Mouse (Mus musculus): ENCODE results near the gene Igf1.

Gene Igf1

DNA sequence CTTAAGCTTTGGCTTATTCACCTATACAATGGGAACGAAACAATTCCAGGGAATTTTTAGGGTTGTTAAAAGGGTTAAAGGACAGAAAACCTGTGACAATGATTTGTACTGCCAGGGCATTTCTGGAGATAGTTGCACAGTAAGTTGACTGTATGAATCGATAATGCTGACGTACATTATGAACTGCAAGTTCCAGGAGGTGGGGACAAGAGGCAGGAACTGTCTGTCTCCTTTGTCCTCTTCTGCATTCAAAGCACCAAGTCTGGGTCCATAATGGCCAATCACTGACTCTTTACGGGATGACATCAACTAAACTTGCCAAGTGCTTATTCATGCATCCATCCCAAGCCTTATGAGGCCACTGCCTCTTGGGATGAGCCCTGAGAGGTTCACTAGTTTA is 39.3 kb downstream of the Igf1 start:
- DNase-seq (ENCODE audit: low read depth, low spot score), result no peak

DNA sequence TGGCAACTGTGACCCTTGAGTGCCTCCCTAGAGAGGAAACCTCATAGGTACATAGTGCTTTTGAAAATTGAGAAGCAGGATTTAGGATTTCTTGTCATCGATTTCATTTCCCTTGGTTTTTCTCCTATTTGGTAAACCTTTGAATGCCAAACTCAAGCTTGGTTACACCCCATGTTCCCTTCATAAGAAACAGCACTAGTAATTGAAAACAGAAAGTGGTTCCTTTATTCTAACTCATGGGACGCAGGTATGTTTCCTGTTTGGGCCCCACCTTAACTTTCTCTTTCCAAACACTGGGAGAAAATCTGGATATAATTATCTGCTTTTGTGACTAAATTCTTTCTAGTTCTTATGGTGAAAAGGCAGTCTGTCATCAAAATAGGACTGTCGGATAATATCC is 40.8 kb downstream of the Igf1 start:
- DNase-seq (ENCODE audit: low read depth, low spot score), result no peak

DNA sequence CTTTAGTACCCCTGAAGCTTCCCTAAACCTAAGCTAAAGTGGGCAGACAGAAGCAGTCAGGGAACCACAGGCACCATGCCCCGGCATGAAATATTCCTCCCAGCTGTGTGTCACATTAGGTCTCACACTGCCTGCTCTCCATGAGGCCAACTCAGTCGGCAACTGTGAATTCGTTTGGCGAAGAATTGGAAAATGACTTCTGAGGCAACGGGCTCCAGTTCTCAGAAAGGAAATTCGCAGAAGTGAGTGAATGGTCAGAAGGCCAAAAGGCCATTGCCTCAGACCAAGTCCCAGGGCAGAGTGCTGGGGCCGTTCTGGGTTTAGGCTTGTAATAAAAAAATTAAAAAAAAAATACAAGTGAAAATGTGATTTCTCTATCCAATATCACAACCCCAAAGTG is 43.9 kb downstream of the Igf1 start:
- DNase-seq (ENCODE audit: low read depth, low spot score), result no peak

DNA sequence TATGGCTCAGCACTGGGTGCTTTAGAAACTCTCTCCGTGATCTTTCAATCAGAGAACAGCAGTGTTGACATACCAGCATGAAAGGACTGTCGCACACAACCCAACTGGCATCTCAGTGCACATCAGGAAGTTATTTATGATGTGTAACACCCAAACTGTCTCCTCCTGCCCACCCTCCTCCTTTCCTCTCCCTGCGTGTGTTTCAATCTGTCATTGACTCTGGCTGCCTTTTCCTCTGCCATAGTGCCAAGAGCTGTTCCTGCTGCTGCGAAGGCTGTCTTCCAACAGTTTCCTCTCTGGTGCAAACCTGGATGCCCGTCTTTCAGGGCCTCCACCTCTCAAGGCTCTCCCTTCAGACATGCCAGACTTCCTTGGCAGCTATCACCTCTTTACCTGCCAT is 46.3 kb downstream of the Igf1 start:
- no peak for DNase-seq (ENCODE audit: low read depth, low spot score)

DNA sequence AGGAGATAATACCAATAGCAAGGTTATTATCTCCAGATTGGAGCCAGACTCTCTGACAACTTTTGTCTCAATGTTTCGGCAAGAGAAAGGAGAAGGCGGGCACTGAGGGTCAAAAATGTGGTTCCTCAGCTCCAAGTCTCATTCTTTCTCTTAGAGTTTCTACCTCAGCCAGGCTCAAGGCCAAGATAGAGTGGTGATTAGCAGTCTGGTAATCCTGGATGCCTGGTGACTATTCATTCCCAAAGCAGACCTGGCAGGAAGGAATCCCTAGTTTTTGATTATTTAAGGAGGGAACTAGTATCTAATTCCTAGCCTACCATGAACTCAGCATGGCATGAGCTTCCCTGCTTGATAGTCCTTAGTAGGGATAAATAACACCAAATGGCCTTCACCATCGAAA is 47.0 kb downstream of the Igf1 start:
- DNase-seq (ENCODE audit: low read depth, low spot score), result no peak

DNA sequence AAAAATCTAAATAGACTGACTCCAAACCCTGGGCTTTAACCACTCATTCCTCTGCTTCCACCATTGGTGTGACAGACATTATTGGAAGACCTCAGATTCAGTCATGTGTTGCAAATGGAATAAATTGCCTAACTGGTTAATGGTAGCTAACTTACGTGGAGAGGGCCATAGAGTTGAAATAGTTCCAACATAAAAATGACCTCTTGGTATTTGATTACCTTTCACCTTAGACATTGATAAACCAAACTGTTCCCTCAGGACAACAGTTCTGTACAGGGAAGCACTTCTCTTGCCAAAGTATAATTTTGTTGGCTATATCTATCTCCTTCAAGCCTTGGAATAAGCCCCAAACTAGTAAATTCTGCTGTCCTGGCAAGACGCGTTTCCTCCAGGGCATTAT is 48.1 kb downstream of the Igf1 start:
- DNase-seq (ENCODE audit: low read depth, low spot score), result no peak

DNA sequence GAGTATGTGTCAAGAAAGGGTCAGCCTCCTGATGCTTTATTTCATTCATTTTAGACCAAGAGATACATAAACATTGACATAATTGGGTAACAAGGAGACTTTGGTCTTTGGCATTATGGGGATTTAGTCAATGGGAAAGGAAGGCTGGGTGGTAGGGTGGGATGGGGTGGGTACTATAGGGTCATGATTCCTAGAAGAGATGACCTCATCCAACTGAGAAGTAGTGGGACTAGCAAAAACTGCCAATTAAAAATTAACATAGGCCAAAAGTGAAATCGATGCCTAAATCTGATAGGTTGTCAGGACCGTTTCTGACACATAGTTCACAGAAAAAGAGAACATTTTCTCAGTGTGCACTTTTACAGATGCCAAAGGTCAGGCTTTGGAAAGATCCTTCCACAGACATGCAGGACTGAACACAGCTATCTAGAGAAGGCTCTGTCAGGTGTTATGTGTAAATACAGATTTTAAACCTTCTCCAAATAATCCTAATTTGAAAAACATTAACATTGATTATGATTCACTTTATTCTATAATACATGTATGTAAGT is 48.8 kb downstream of the Igf1 start:
- DNase-seq (ENCODE audit: low read depth, low spot score), result no peak

DNA sequence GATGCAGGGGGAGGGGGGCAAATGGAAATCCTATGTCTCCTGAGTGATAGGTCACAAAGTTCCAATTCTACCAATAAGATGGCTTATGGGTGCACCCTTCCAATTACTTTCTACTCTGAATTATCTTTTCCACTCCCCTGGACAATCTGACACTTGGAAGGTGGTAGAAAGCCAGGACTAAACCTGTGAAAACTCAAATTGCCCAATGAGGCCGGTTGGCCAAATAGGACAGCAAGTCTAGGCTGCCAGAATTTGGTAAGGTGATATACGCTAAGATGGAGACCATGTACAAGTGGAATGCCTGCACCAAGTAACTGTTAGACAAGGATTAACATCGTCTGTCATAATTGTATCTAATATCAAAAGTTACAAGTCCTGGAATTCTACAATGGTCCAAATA is 55.8 kb downstream of the Igf1 start:
- no peak for DNase-seq (ENCODE audit: low read depth, low spot score)

DNA sequence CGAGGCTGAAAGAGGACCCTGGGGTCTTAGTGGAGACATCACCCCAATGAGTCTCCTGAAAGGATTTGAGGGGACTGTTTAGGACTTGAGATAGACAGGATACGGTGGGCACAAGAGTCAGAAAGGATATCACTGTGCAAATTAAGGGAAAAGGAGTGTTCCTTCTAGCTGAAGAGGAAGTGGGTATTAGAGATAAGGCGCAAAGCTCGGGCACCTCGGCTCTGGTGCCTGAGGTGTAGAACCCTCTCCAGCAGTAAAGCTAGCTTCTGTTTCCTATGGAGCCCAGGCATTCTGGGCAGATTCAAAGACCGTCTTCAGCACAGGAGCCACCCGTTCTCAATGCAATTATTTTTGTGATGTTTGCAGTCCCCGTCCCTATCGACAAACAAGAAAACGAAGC is 56.9 kb downstream of the Igf1 start:
- no peak for DNase-seq (ENCODE audit: low read depth, low spot score)

DNA sequence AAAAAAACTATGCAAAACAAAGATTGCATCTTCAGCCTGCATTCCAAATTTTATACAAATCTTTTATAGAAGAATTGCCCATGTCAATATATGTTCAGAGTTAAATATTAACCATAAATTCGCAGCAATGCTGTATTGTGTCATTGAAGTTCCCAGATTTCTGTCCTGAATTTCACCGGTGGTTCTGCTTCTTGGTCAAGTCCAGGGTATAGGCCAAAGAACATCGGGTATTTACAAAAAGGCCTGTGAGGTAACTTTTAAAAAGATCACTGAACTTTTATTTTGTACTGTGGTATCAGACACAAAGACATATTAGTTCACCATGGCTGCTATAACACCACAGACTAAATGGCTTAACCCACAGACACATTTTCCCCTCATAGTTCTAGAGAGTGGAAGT is 57.7 kb downstream of the Igf1 start:
- DNase-seq (ENCODE audit: low read depth, low spot score), result no peak

DNA sequence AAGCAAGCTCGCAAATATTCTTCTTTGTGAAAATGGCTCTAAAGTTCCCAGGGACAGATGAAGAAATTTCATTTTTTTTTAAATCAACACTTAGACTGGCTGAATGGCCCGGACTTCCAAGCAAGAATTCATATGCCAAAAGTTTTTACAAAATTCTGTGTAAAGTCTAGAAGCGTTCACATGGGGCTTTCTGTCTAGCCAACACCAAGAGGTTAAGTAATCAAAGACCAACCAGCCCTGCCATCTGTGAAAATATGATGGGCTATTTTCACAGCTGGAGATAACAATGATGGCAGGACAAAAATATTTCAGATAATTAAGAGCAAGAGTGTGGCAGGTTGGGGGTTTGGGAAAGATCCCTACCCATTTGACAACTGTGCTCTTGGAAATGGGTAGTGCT is 64.2 kb downstream of the Igf1 start:
- no peak for DNase-seq (ENCODE audit: low read depth, low spot score)

DNA sequence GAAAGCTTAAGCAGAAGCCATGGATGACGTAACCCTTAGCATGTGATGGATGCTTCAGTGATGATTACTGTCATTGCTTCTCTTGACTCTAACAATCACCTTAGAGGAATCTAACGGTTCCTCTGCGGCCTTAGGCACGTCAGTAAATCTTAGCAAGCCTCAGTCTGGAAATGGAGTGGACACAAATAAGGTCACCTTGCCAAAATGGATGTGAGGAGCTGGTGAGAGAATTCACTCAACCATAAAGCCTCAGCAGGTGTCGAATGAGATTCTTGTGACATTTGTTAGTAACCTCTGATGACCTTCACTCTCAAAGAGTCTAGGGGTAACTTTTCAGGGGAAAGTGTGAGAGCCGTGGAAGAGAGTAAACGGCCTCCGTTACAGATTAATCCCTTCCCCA is 68.5 kb downstream of the Igf1 start:
- no peak for DNase-seq (ENCODE audit: low read depth, low spot score)

DNA sequence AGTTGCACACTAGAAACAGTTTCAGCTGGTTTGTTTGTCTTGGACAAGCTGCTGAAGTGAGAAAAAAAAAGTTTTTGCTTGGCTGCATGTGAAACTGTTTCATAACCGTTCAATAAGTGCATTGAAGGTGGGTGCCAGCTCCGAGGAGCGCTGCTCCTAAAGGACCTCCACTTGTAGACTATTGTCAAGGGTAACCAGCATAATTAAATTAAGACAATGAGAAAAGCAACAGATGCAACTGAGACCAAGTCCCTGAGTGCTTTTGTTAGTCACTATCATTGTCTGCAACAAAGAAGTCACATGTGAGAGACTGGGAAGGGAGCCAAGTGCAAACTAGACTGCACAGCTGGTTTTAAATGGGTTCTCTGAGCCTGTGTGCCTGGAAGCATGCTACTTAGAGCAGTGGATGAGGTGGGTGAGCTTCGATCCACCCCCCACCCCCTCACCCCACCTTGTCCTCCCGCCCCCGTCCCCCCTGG is 69.1 kb downstream of the Igf1 start:
- no peak for DNase-seq (ENCODE audit: low read depth, low spot score)

DNA sequence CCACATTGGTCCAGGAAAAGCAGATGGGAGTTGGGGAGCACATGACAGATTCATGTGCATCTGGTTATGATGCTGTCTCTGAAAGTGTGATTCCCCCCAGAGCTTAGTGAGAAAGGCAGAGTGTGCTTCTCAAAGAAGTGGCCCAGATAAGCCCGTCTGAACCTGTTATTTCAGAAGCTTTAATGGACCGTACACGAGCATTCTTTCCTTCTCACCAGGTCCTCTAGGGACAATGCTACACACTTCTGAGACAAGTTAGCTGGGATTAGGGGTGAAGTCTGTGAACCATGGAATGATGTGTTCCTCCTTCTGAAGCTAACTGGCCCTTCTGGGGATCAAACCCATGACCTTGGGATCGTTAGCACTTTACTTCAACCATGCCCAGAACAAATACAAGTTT is 90.1 kb downstream of the Igf1 start:
- DNase-seq (ENCODE audit: low read depth, low spot score), result no peak

DNA sequence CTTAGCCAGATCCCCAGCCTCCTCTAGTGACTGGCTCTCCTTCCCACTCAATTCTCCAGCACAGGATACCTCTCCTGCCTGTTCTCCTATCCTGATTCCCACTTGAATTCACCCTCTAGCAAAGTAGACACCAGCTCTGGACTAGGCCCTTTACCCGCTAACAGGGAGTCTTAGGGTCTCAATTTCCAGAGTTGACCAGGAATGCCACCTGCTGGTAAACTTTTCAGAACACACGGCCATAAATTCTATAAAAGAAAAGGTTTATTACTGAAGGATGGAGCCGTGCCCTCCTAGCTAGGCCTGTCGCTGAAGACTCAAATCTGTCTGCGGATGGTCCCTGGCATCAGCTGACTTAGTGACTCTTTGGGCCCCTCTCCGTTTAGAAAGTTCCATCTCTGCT is 113.5 kb downstream of the Igf1 start:
- DNase-seq (ENCODE audit: low read depth, low spot score), result no peak

DNA sequence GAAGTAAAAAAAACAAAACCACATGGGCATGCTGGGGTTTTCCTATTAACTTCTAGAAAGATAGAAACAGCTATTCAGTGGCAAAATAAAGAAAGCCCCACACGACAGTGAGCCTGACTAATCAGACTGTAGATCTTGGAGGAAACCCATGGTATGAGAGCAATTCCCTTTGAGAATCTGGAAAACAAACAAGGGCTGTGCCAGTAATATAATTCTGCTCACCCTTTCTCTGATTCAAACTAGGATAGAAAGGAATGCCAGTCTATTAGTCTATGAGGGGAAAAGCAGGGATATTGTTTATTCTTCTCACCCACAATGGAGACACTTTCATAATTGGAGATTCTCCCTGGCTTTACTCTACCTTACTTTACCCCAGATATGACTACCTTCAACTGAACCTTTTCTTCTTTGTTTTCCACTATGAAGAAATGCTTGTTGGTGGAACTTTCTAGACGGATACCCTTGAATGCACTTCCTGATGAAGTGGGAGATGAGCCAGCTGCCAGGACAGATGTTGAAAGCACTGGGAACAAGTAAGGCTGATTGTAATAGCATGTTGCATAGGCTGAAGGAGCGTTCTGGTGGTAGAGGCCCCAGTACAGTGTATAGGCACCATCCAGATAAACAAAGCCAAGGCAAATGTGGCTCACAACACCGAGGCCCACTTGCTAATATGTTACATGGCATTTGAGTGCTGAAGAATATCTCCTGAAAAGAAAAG is 116.0 kb downstream of the Igf1 start:
- DNase-seq (ENCODE audit: low read depth, low spot score), result no peak

DNA sequence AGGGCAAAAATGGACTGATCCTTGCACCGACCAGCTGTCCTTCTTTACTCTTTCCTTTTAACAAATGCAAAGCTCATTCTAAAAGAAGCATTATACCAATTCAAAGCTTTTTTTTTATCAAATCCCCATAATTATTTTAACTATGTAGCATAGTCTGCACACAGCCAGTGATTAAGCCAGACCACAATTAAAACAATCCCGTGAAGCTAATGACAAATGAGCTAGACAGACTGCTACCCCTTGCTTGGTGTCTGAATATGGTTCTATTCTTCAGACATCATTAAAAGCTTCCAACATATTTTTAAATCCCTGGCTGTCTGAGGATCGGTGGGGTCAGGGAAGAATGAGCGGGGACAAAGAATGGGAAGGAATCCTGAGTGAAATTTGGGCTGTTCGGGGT is 127.3 kb downstream of the Igf1 start:
- no peak for DNase-seq (ENCODE audit: low read depth, low spot score)

DNA sequence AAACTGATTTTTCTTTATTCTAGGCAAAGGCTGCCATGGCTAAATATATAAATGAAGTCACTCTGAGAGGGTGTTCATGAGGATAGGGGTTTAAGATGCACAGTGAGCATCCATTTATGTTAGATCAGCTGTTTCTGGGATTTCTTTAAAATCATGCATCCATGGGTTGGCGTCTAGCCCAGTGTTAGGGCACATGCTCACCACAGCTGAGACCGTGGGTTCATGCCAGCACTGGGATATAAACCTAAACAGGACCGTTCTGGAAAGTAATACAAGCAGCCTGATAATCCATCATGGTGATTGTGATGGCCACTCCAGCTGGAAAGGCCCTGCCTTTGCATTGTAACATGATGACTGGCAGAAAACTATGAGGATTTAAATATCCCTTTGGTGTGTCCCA is 128.1 kb downstream of the Igf1 start:
- DNase-seq (ENCODE audit: low read depth, low spot score), result no peak
